Mouse (Mus musculus): Measurements from ENCODE around the gene Exph5. TPM values are rescaled to one million over a fixed set of nuclear protein-coding genes. Genes with fewer than 3 reads are reported as not detected.
A peak's percentile ranks its signal among the peaks of the same experiment; 100 is the strongest.

Exph5 gene
- polyA plus RNA-seq, 1 experiment from 2014 or later = 0.76 TPM

DNA sequence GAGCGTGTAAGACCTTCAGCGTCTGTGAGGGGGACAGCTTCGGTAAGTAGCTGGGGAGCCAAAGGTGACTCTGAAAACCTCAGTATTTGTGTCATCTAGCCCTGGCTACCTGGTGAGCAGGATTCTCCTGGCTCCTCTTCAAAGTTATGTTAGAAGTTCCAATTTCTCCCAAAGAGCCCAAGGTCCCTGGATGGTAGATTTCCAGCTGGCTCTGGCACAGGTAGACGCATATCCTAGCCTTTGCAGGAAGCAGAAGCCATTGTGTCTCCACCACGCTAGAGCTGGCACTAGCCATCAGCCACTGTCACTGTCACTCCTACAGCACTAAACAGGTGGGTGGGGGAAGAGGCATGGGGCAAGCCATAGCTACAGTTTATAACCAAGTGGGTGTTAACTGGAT lies 51.7 kb downstream of the Exph5 start:
- H3K27me3 ChIP-seq = no peaks in the 10 kb centered on the region
- CTCF ChIA-PET = no interaction called here
- no peak for ATAC-seq
- no peak for TF ChIP-seq CTCF (IDR thresholded peaks at IDR 0.05)
- in situ Hi-C loops (cut with MboI; ENCODE audit: low pct_unique_long_range_greater_than_20kb) = no loop called here
- POLR2A ChIA-PET = no interaction called here
- no peak for DNase-seq (ENCODE audit: low read depth, low spot score)

DNA sequence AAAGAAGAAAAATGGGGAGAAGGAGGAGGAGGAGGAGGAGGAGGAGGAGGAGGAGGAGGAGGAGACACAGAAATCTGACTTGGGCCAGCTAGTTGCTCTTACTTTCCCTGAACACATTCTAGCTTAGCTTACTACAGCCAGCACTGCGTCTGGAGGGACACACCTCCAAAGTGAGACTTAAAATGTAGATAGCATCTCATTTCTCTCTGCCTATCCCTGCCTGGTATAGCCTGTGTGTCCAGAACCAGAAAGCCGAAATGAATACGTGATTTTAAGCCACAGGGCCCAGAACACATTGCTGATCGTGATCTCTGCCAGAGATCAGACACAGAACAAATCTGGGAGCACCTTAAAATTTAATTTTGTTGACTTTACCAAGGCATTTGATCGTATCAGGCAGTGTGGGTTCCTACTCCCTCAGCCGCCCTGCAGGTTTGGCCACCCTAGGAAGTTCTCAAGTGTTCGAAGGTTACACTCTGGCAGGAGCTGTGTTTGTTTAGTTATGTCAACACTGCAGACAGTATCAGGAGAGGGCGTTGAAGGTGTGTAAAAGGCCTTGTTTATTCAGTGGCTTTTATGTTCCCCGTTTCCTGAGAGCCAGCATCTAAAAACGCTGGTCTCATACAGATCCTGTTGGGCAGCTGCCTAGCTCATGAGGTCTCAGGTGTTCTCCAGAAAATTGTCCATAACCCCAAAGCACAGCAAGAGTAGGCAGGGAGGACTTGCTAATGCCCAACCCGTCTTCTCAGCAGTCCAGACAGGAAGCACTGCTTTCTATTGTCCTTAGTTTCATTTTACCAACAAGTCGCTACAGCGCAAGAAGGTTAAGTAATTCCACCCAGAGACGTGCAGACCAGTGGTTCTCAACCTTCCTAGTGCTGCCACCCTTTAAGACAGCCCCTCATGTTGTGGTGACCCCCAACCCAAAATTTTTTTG lies 55.0 kb downstream of the Exph5 start:
- no peak for DNase-seq (ENCODE audit: low read depth, low spot score)
- ChIA-PET CTCF (no interaction called here), POLR2A (no interaction called here)
- in situ Hi-C loops (cut with MboI; ENCODE audit: low pct_unique_long_range_greater_than_20kb) = no loop called here
- H3K27me3 ChIP-seq = no peaks in the 10 kb centered on the region
- ATAC-seq = no peak
- no peak for TF ChIP-seq CTCF (IDR thresholded peaks at IDR 0.05)

DNA sequence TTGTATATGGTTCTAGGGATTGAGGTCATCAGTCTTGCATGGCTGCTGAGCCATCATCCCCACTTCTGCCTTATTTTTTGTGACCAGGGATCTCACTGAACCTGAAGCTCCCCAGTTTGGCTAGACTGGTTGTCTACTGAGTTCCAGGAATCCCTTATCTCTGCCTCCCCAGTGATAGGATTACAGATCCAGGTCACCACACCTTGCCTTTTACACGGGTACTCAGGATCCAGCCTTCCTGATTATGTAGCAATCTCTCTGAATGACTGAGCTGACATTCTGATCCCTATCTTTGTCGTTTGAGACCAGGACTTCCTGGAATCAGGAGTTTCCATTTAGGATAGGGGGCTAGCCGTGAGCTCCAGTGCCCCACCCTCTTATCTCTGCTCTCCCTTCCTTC lies 69.9 kb downstream of the Exph5 start:
- no peak for DNase-seq (ENCODE audit: low read depth, low spot score)
- TF ChIP-seq CTCF (IDR thresholded peaks at IDR 0.05) = no peak
- CTCF ChIA-PET = no interaction called here
- in situ Hi-C loops (cut with MboI; ENCODE audit: low pct_unique_long_range_greater_than_20kb) = no loop called here
- POLR2A ChIA-PET = no interaction called here
- no peak for ATAC-seq
- no peaks in the 10 kb centered on the region for H3K27me3 ChIP-seq

DNA sequence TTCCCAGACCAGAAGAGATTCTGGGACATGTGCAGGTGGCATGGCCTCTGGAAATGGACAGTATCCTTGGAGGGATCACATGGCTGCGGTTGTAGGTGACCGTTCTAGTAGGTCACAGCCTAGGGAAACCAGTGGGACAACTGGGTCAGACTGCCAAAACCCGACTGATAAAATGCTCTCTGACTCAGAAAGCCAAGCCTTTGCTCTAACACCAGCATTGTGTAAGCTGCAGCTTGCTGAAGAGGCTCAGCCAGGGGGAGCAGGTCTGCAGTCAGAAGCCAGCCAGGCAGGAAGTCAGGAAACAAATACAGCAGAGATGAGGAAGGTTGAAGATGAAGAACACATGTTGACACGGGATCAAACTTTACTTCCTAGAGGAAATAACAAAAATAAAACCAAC lies 74.4 kb downstream of the Exph5 start:
- ChIA-PET CTCF (interaction anchor here (1.4 kb wide), 1 partner anchor 12 kb away, joined by 3 read pairs; no protein-coding TSS in a partner anchor), POLR2A (interaction anchor here (0.6 kb wide), 1 partner anchor 36 kb away, joined by 8 read pairs; no protein-coding TSS in a partner anchor)
- in situ Hi-C loops (cut with MboI; ENCODE audit: low pct_unique_long_range_greater_than_20kb) = no loop called here
- H3K27me3 ChIP-seq = no peaks in the 10 kb centered on the region
- DNase-seq (ENCODE audit: low read depth, low spot score) (no peak), ATAC-seq (no peak)
- no peak for TF ChIP-seq CTCF (IDR thresholded peaks at IDR 0.05)

DNA sequence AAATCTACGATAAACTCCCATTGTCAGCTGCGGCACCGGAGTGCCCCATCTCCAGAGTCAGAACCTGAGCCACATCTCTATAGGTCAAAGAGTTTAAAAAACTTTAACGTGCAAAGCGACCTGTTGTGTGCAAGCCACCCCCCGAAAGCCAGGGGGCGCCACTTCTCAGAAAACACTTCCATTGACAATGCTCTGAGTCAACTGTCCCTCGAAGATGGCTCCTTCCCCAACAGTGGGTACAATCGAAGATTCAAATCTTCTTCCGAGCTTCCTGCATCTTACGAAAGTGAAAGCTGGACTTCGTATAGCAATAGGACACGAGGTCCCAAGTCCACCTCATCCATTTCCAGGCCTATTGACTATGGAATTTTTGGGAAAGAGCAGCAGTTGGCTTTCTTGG lies 75.3 kb downstream of the Exph5 start:
- DNase-seq (ENCODE audit: low read depth, low spot score) (no peak), ATAC-seq (no peak)
- CTCF ChIA-PET = interaction anchor here (1.4 kb wide), 1 partner anchor 13 kb away, joined by 3 read pairs; no protein-coding TSS in a partner anchor
- H3K27me3 ChIP-seq = no peaks in the 10 kb centered on the region
- in situ Hi-C loops (cut with MboI; ENCODE audit: low pct_unique_long_range_greater_than_20kb) = no loop called here
- TF ChIP-seq CTCF (IDR thresholded peaks at IDR 0.05) = peak; percentile 12
- POLR2A ChIA-PET = no interaction called here

DNA sequence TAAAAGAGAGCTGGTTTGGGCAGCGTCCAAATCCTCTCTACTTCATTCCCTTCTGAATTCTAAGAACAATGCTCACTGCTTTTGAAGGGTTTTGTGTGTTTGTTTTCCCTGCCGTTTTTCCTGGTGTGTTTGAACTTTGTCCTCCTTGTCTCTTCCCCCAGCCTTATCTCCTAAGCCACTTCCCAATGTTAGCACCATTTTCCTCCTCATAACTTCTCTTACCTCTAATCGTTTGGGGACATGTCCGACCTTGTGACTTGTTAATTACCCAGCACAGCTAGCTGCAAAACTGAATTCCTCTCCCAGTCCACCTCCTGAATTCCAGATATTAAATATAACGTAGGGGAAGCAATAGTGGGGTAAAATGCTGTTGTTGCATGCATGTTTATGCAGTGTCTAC lies 76.1 kb downstream of the Exph5 start:
- no peak for ATAC-seq
- TF ChIP-seq CTCF (IDR thresholded peaks at IDR 0.05) = no peak
- POLR2A ChIA-PET = no interaction called here

DNA sequence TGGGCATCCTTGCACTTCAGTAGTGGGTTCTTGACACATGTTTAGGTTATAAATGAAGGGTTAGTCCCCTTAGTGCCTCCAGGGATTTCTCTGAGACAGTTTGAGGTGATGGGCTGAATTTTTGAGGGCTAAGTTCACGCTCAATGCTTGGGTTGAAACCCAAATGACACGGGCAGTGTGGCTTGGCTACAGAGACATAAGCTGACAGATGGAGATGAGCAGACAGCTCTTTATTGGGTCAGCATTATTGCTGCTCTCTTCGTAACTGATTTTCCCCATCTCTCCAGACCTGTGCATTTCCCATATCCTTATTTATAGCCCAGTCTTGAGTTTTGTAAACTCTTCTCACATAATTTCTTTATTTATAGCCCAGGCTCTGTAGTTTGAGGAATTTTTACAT lies 76.7 kb downstream of the Exph5 start:
- ATAC-seq = no peak
- in situ Hi-C loops (cut with MboI; ENCODE audit: low pct_unique_long_range_greater_than_20kb) = no loop called here
- CTCF ChIA-PET = no interaction called here
- no peak for DNase-seq (ENCODE audit: low read depth, low spot score)
- no peak for TF ChIP-seq CTCF (IDR thresholded peaks at IDR 0.05)
- POLR2A ChIA-PET = no interaction called here
- H3K27me3 ChIP-seq = no peaks in the 10 kb centered on the region

More for the DNA sequence above, 76.1 kb downstream of the Exph5 start:
- CTCF ChIA-PET = no interaction called here
- in situ Hi-C loops (cut with MboI; ENCODE audit: low pct_unique_long_range_greater_than_20kb) = no loop called here
- H3K27me3 ChIP-seq = no peaks in the 10 kb centered on the region
- no peak for DNase-seq (ENCODE audit: low read depth, low spot score)

DNA sequence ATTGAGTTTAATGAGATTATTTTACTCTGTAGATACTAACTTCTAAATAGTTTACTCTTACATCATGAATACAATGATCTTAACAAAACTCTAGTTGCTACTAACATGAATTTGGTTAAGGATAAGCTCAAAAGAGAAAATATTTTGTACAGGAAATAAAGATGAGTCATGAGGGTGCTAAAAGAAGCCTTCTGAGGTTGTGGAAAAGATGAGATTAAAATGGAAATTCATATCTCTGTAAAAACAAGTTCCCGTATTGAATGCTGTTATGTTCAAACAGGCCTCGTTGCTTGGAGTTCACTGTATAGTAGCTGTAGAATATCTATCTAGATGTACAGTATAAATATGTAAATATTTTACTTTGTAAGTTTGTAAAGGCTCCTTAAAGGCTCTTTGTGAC lies 79.1 kb downstream of the Exph5 start:
- in situ Hi-C loops (cut with MboI; ENCODE audit: low pct_unique_long_range_greater_than_20kb) = no loop called here
- DNase-seq (ENCODE audit: low read depth, low spot score) (no peak), ATAC-seq (no peak)
- ChIA-PET POLR2A (interaction anchor here (0.7 kb wide), 2 partner anchors 30 to 1095 kb away, joined by 3 read pairs; no protein-coding TSS in a partner anchor), CTCF (no interaction called here)
- H3K27me3 ChIP-seq = no peaks in the 10 kb centered on the region
- TF ChIP-seq CTCF (IDR thresholded peaks at IDR 0.05) = no peak

DNA sequence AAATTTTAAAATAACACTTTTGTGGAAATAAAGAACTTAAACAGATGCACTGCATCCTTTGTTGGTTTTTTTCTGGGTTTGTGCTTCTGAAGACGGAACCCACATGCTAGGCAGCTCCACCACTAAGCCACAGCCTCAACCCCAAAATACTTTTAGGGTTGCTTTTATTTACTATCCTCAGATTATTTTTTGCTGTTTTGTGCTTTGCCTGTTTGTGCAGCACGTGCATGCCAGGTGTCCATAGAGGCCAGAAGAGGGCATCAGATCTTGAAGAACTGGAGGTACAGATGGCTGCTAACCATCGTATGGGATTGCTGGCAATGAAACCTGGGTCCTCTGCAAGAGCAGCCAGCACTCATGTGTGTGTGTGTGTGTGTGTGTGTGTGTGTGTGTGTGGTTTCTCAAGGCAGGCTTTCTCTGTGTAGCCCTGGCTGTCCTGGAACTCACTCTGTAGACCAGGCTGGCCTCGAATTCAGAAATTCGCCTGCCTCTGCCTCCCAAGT lies 79.7 kb downstream of the Exph5 start:
- ChIA-PET CTCF (no interaction called here), POLR2A (interaction anchor here (0.7 kb wide), 2 partner anchors 30 to 1094 kb away, joined by 3 read pairs; no protein-coding TSS in a partner anchor)
- in situ Hi-C loops (cut with MboI; ENCODE audit: low pct_unique_long_range_greater_than_20kb) = no loop called here
- peak; percentile 13 for TF ChIP-seq CTCF (IDR thresholded peaks at IDR 0.05)
- H3K27me3 ChIP-seq = no peaks in the 10 kb centered on the region
- no peak for DNase-seq (ENCODE audit: low read depth, low spot score)
- no peak for ATAC-seq

DNA sequence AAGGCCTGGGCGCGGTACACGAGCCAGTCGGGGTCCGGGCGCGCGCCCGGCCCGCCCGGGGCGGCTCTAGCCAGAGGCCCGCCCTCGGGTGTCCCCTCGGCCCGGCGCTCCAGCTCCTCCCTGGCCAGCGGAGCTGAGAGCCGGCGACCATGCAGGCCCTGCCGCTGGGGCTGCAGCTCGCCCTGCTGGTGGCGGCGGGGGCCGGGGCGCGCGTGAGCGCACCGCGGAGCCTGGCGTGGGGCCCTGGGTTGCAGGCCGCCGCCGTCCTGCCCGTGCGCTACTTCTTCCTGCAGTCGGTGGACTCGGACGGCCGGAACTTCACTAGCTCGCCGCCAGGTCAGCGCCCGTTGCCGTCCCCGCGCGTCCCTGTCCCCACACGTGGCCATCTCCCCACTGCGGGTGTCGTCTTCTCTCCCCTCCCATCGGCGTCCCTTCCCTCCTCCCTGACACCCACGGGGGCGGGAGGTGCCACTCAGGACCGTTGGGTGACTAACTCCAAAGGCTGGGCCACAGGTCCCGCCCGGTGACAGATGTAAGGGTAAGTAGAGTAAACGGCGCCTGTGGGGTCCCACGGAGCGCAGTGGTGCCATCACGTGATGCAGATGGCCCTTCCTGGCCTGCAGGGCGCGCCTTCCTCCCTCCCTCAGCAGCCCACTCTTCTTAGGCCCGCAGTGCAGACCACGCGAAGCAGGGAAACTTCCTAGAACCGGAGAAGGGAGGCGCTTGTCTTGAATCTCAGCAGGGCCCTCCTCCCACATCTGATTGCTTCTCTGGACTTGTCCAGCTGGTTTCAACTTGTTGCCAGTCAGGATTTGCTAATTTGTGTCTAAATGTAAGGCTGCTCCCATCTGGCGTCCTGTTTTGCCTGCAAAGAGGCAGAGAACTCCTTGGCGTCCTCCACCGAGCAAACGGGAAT lies 82.7 kb downstream of the Exph5 start, which contains the start of gene Kdelc2:
Gene Kdelc2, plus strand, starts transcription at position 75 of the 916 bp plus-strand sequence.
- H3K27me3 ChIP-seq = no peaks in the 10 kb centered on the region
- peak; percentile 53 for TF ChIP-seq CTCF (IDR thresholded peaks at IDR 0.05)
- in situ Hi-C loops (cut with MboI; ENCODE audit: low pct_unique_long_range_greater_than_20kb) = no loop called here
- DNase-seq (ENCODE audit: low read depth, low spot score) (peak; percentile 44), ATAC-seq (peak; percentile 81)
- CTCF ChIA-PET = interaction anchor here (1.0 kb wide), 1 partner anchor 56 kb away, joined by 3 read pairs; no protein-coding TSS in a partner anchor
- POLR2A ChIA-PET = interaction anchor here (0.9 kb wide), 1 partner anchor 44 kb away, joined by 3 read pairs; no protein-coding TSS in a partner anchor

Data from Patski (cell line).